Mouse (Mus musculus): Measurements from ENCODE around the gene Ube2d3.

Ube2d3 gene

DNA sequence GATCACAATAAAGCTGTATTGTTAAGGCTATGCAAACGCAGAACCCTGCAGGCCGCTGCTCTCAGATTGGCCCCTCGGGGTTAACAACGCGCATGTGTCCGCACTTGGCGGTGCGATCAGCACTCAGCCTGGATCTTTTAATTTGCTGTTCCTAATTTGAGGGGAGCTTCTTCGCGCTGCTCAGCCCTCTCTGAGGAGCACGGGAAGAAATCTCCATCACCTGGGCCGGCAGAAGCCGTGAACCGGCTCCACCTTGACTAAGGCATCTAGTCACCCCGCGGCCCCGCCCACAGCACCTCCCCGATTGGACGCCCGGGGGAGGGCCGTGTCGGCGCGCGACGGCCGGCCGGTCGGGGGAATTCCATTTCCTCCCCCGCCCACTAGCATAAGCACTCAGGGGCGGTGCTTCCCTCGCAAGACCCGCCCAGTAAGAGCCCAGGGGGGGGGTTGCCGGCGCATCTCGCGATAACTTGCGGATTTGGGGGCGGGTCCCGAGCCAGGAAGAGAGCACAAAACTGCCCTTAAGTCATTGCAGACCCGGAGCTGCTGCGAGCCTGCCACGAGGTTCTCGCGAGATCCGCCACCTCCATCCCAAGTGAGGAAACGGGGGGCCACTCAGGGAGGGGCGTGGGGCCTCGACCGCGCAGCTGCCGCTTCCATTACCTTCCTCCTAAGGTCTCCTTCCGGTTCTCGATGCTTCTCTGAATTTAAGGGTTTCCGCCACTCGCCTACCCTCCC is at the start of gene Ube2d3:
Gene Ube2d3, plus strand, starts transcription at position 392 of the 738 bp plus-strand sequence.
- DNase-seq (ENCODE audit: extremely low spot score), result peak; percentile 100

DNA sequence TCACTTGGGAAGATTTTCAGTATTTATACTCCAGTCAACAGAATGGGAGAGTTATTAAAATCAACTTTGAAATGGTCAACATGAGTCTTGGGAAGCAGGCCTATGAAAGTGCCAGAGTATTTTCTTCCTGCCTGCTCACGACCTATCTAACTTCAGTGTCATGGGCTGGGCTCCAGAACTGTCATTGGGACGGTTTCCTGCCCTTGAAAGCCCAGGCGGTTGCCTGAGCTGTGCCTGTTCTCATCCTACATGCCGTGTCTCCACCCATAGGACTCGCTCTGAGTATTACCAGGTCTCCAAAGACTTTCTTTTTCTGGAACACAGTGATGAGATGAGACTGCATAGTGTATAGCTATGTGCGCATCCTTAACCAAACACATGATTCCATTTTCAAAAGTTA is 44.8 kb upstream of the Ube2d3 start:
- no peak for DNase-seq (ENCODE audit: extremely low spot score)

DNA sequence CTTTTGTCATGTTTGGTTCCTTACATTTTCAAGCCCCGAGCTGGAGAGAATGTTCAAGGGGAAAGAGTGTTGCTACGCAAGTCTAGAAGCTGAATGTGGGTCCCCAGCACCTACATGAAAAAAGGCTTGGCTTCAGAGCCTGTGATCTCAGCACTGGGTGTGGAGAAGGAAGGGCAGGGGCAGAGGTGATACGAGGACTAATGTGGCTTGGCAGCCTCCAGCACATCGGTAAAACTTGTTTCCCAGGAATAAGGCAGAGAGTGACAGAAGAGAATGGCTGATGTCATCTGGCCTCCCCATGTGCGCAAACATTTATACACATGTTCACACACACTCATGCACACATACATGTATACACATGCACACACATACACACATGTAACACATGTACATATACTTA is 42.9 kb upstream of the Ube2d3 start:
- DNase-seq (ENCODE audit: extremely low spot score), result no peak

GRCm38 (mm10) chr3:135396081-135396480 is 41.9 kb upstream of the Ube2d3 start:
- no peak for DNase-seq (ENCODE audit: extremely low spot score)

- no peak for DNase-seq (ENCODE audit: extremely low spot score)
These were observed 40.8 kb upstream of the Ube2d3 start for GRCm38 (mm10) chr3:135397112-135397511.

GRCm38 (mm10) chr3:135402201-135402658 is 35.7 kb upstream of the Ube2d3 start:
- DNase-seq (ENCODE audit: extremely low spot score), result peak; percentile 72

GRCm38 (mm10) chr3:135403211-135403610 is 34.7 kb upstream of the Ube2d3 start:
- DNase-seq (ENCODE audit: extremely low spot score), result no peak

DNA sequence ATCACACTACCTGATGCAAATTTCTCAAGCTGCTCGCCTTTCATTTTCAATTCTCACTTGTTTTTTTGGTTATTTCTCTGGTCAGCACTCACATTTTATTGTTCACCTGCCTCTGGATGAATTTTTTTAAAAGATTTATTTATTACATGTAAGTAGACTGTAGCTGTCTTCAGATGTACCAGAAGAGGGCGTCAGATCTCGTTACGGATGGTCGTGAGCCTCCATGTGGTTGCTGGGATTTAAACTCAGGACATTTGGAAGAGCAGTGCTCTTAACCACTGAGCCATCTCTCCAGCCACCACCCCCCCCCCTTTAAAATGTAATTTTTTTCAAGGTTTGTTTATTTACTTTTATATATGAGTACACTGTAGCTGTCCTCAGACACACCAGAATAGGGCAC is 34.1 kb upstream of the Ube2d3 start:
- no peak for DNase-seq (ENCODE audit: extremely low spot score)

DNA sequence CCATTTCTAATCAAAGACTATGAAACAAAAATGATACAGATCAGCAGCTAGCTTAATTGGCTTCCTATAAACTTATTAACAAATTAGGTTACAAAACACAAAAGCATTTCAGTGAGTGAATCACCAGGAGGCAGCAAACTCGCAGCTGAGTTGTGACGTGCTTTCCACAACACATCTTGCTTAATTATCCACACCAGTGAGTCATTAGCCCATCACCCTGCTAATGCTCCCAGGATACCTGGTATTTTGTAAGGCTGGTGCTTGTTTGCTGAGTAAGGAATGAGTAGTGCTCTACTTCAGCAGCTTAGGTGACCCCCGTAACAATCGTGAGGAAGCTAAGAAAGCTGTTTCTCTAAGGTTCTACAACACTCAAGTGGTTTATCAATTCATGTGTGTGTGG is 33.4 kb upstream of the Ube2d3 start:
- DNase-seq (ENCODE audit: extremely low spot score), result no peak

GRCm38 (mm10) chr3:135407351-135407750 is 30.6 kb upstream of the Ube2d3 start:
- DNase-seq (ENCODE audit: extremely low spot score), result no peak

DNA sequence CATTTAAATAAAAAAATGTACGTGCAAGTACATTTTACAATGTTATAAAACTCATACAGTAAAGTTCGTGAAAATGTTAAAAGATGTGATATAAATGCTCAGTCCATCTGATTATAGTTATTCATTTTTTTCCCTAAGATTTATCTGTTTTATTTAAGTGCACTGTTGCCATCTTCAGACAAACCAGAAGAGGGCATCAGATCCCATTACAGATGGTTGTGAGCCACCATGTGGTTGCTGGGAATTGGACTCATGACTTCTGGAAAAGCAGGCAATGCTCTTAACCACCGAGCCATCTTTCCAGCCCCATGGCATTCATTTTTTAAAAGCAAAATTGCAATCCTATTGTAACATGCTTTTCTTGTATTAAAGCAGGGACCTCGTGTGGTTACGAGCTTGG is 28.7 kb upstream of the Ube2d3 start:
- DNase-seq (ENCODE audit: extremely low spot score), result no peak

DNA sequence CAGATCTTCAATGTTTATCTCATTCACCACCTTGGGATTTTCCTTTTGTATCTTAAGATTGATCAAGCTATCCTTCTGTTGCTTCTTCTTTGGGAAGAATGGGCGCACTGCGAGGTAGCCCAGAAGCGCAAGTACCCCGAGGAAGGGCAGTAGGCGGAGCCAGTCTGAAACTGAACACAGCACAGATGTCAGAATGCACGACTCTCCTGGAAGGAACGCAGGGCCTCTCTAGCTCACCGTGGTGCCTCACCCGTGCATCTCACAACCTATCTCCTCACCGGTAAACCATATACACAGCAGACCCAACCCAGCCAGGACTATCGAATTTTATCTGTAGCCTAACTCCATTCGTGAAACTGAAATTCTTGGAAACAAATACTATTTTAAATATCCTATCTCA is 26.9 kb upstream of the Ube2d3 start:
- DNase-seq (ENCODE audit: extremely low spot score), result no peak

- DNase-seq (ENCODE audit: extremely low spot score), result peak; percentile 36
These were observed 26.1 kb upstream of the Ube2d3 start for GRCm38 (mm10) chr3:135411824-135412223.

- DNase-seq (ENCODE audit: extremely low spot score), result no peak
These were observed 20.7 kb upstream of the Ube2d3 start for GRCm38 (mm10) chr3:135417245-135417644.

DNA sequence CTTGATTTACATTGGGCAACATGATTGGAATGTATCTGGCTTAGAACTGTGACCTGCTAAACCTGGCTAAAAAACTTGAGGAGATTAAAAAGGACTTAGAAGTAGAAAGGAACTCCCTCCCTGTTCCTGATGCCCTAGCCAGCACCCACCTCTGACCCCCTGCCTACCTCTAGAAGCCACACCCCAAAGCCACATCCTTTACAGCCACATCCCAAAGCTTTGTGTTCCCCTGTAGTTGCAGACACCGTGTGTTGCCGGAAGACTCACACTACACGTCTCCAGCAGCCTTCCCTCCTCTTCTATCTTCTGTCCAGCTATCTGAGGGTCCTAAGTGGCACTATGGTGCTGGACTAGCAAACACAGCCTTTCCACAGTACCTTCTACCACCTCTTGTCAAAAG is 20.1 kb upstream of the Ube2d3 start:
- no peak for DNase-seq (ENCODE audit: extremely low spot score)

GRCm38 (mm10) chr3:135420542-135421309 is 17.2 kb upstream of the Ube2d3 start:
- no peak for DNase-seq (ENCODE audit: extremely low spot score)

DNA sequence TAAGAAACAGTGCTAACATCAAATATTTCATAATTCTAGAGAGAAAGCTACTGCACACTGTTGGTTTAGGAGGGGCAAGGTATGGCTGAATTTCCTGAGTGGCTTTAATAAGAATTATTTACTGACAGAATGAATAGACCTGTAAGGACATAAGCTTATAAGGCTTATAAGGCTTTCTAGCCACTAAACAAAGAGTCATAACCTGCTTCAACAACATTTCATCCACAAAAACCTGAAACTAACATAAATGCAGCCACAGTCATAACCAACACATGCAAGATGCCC is 16.7 kb upstream of the Ube2d3 start:
- DNase-seq (ENCODE audit: extremely low spot score), result no peak

GRCm38 (mm10) chr3:135422232-135422855 is 15.6 kb upstream of the Ube2d3 start:
- DNase-seq (ENCODE audit: extremely low spot score), result peak; percentile 13

GRCm38 (mm10) chr3:135422856-135423607 is 14.9 kb upstream of the Ube2d3 start:
- DNase-seq (ENCODE audit: extremely low spot score), result peak; percentile 88

DNA sequence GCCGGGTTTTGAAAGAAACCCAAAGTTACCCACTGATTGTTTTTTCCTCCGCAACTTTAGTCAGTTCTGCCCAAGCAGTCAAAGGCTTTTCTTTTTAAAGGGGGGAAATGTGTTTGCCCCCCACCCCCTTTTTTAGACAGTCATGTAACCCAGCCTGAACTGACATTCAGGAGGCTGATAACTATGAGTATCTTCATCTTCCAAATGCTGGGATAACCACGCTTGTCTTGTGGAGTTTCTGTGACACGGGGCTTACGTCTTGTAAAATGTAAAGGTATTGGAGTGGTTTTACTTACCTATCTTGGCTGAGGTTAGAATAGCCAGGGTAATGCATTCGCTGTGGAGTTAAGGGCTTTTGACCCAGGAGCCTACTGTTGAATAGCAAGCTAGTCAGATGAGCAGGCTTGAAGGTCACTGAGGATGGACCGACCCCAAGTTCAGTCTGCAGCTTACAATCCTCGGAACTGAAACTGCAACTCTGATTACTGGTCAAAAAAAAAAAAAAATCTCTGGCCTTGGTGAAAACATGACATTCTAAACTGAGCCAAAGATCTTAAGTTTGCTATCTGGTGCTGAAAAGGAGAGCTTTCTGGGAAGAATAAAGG is 14.2 kb upstream of the Ube2d3 start, which contains the start of gene Cisd2:
Gene Cisd2, minus strand, starts transcription at position 318 of the 605 bp plus-strand sequence.
- no peak for DNase-seq (ENCODE audit: extremely low spot score)

GRCm38 (mm10) chr3:135436901-135437616 is 890 bp upstream of the Ube2d3 start:
- DNase-seq (ENCODE audit: extremely low spot score), result peak; percentile 12
